Mouse (Mus musculus): Measurements from ENCODE around the gene Il34.

- TF ChIP-seq POLR2A (IDR thresholded peaks at IDR 0.05; ENCODE audit: extremely low read depth, insufficient read depth, low read length) (no peak), CTCF (IDR thresholded peaks at IDR 0.05; ENCODE audit: extremely low read depth, insufficient read depth, low read length) (no peak)
These were observed 108.2 kb downstream of the Il34 start for GRCm38 (mm10) chr8:110697571-110697970.

Measured in cortical plate, adult 2 months (tissue).